1 mouse cellular context compared by ENCODE assay signal in genomic region chr9:62365326-62366080, GRCm38 (mm10).
TF ChIP-seq lines count a peak whose summit lies in the region.

No protein-coding gene starts in this region.

TF ChIP-seq in CH12.LX, 34 proteins besides CTCF, POLR2A, EP300 and RAD21 (continued from another document):
- 0 out of 2 replicates have a peak, but pooled peaks have one; percentile 31 for TF ChIP-seq MYC (IDR thresholded peaks at IDR 0.05; ENCODE audit: low read depth, low read length)
- TF ChIP-seq ZNF384 (IDR thresholded peaks at IDR 0.05; ENCODE audit: low read depth, low read length): peak; percentile 43; the same call in 1 of the 2 replicates
- TF ChIP-seq BHLHE40 (IDR thresholded peaks at IDR 0.05; ENCODE audit: low read depth, low read length): no peak
- TF ChIP-seq PAX5 (IDR thresholded peaks at IDR 0.05; ENCODE audit: low read length): no peak
- no peak for TF ChIP-seq ZKSCAN1 (IDR thresholded peaks at IDR 0.05; ENCODE audit: borderline replicate concordance, low read depth, low read length)
- TF ChIP-seq CHD2 (IDR thresholded peaks at IDR 0.05; ENCODE audit: low read length): 0 out of 2 replicates have a peak, but pooled peaks have one; percentile 27
